Mouse (Mus musculus): ENCODE measurements at regions not wholly inside any gene's neighbourhood (a gene's known extent, or its start where the extent isn't known, plus 50 kb on each side); places are given as distances from the start of the nearest gene placed in this dataset.

DNA sequence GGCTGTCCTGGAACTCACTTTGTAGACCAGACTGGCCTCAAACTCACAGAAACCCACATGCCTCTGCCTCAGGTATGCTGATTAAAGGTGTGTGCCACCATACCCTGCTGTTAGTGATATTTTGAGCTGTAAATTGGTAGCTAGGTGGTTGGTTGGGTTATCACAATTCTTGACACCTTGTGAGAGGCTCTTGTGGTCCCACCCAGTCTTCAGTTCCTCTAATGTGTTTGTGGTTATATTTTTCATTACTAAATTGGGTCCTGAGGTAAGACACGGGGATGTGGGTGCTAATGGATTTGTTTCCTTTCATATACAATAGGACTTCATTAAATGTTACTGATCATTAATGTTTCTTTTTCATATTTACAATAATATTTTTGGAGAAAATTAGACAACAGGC is 189.9 kb upstream of the Itga4 start:
- no peak for ATAC-seq (replicated peaks; ENCODE audit: low FRiP score, low TSS enrichment, poor library complexity, severe bottlenecking)

DNA sequence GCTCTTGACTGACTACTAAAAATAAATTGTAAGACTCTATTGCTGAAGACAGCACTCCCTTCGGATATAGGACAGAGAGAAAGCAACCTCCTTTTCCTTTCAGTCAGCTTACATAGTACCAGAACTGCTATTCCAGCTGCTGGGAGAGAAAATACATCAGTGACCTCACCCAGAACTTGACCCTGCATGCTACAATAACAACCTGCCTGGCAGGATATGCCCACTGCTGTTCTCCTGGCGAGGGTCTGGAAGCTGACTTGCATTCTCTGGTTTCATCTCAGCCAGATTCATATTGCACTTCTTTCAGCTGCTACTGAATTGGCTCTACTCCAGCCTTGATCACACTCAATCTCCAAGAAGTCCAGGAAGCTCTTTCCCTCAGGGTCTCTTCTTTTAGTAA is 179.1 kb upstream of the Itga4 start:
- ATAC-seq (replicated peaks; ENCODE audit: low FRiP score, low TSS enrichment, poor library complexity, severe bottlenecking): no peak

DNA sequence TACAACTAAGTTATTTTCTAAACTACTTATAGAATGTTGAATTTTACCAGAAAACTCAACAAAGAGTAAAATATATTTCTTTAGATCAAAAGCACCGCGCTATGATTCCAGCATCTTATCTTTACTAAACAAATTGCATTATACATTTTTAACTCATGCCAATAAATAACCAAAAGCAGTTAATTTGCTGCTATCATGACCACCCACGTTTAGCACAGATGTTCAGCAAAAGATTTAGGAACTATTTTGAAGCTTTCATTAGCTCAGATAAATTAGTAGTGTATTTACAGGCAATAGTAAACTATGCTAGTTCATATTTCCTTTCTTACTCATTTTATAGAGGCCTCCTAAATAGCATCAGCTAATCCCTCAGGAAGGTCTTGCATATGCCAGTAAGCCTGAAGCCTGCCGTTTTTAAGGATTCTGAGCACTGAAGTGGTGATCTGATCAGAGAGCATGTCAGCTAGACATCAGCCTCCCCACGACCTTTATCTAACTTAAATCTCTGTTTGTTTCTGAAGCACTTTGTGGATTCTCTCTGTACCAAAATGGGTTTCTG is 176.3 kb upstream of the Itga4 start:
- peak; percentile 89 for ATAC-seq (replicated peaks; ENCODE audit: low FRiP score, low TSS enrichment, poor library complexity, severe bottlenecking)

- no peak for ATAC-seq (replicated peaks; ENCODE audit: low FRiP score, low TSS enrichment, poor library complexity, severe bottlenecking)
These were observed 173.5 kb upstream of the Itga4 start for GRCm38 (mm10) chr2:79081769-79082168.

DNA sequence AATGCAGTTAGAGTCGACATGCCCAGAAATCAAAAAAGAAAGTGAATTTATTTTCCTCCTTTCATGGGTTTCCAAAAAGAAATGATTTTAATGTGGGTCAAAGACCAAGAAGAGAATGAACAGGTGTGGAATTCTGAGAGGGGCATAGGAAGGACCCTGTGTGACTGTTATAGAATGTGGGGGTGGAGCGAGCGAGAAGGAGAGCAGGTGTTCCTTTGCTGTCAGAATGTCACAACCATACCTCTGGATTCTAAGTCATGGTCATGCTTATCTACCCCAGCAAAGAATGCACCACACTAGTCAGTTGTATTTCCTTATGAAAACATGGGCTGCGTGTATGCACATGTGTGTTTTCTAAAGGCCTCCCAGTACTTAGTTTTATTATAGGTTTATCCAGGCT is 168.9 kb upstream of the Itga4 start:
- no peak; the same call in 1 of the 2 replicates for ATAC-seq (replicated peaks; ENCODE audit: low FRiP score, low TSS enrichment, poor library complexity, severe bottlenecking)

DNA sequence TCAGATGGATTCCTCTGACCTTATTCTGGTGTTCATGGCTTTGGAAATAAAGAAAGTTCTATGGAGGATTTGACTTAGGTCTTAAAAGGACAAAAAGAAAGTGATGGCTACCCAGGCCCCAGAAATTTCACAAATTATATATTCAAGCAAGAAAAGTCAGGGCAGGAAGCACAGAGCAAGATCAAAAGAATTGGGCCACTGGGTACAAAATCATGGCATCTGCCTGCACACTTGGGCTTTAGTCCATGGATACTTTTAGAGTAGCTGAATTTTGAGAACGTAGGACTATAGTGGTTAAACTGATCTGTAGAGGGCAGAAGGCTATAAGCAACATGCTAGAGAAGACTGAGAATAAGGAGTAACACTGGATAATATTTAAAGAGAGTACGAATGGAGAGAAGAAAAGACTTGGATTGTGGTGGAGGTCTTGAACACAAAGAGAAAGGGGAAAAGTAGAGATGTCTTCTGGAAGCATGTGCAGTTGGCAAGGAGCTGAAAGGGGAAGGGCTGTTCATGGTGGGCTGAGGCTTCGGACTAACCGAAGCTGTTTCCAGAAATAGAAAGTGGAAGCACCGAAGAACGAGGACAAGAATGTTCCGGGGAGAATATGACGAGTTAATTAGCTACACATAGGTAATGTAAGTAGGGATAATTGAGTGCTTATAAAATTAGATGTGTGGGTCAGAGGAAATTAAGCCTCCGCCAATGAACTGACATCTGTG is 168.2 kb upstream of the Itga4 start:
- peak; percentile 65 for ATAC-seq (replicated peaks; ENCODE audit: low FRiP score, low TSS enrichment, poor library complexity, severe bottlenecking)

- peak; percentile 44; the same call in 1 of the 2 replicates for ATAC-seq (replicated peaks; ENCODE audit: low FRiP score, low TSS enrichment, poor library complexity, severe bottlenecking)
These were observed 167.5 kb upstream of the Itga4 start for GRCm38 (mm10) chr2:79087600-79088205.

DNA sequence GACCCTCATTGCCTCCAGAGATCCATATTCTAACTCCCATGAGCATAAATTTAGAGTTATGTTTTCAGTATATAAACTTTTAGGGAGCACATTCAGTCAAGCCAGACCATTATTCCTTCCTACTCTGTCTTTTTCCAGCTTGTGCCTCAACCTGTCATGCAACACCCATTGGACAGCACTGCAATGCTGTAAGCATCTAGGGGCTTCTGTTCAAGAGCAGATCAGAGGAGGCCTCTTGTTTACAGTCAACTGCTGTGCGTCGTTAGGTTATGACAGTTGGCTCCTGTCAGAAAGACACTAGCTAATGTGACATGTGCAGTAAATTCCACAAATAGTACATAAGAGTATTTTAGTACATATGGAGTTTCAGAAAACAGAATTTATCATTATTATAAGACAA is 165.0 kb upstream of the Itga4 start:
- ATAC-seq (replicated peaks; ENCODE audit: low FRiP score, low TSS enrichment, poor library complexity, severe bottlenecking): no peak

GRCm38 (mm10) chr2:79094298-79094697 is 160.9 kb upstream of the Itga4 start:
- no peak for ATAC-seq (replicated peaks; ENCODE audit: low FRiP score, low TSS enrichment, poor library complexity, severe bottlenecking)

DNA sequence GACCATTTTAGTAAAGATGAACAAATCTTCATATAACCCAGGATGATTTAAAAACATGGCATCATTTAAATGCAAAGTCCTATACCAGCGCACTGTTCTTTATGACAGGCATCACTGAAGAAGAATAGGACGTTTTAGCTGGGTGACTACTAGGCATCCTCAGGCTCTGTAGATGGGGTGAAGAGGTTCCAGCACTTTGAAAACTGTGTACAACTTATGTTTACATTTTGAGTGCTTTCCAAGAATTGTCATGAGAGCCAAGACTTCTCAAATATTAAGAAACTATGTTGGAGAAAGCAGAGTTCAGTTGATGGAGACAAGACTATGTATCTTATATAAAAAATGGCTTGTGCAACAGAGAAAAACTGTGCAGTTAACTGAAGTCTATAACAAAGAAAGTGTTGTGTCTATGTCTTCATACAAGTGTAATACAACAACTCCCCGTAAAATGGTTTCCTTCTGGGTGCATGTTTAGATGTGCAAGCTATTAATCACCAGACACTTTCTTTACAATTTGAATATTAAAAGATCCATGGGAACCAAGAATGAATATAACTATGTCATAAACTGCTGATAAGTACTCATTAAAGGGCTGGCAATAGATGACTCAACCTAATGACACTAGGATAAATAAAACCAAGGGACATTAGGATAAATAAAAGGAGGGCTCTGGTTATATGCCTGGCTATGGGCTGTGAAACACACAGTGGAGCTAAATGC is 158.5 kb upstream of the Itga4 start:
- ATAC-seq (replicated peaks; ENCODE audit: low FRiP score, low TSS enrichment, poor library complexity, severe bottlenecking): no peak

GRCm38 (mm10) chr2:79099601-79100000 is 155.6 kb upstream of the Itga4 start:
- peak; percentile 98 for ATAC-seq (replicated peaks; ENCODE audit: low FRiP score, low TSS enrichment, poor library complexity, severe bottlenecking)

DNA sequence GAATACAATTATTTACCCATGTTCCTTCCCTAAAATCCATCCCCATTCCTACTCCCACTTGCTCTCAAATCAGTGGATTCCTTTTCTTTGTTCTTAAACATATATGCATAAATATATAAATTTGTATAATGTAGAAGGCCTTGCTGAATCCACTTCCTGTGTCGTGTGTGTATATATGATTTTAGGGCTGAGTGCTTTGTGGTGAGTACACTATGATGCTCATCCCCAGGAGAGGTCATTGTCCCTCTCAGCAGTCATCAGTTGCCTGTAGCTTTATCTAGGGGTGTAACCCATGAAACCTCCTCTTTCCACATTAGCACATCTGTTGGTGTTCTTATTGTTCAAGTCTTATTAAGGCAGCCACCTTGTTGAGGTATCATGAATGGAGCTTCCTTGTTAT is 143.6 kb upstream of the Itga4 start:
- ATAC-seq (replicated peaks; ENCODE audit: low FRiP score, low TSS enrichment, poor library complexity, severe bottlenecking): no peak

- ATAC-seq (replicated peaks; ENCODE audit: low FRiP score, low TSS enrichment, poor library complexity, severe bottlenecking): no peak
These were observed 143.2 kb upstream of the Itga4 start for GRCm38 (mm10) chr2:79112076-79112475.

DNA sequence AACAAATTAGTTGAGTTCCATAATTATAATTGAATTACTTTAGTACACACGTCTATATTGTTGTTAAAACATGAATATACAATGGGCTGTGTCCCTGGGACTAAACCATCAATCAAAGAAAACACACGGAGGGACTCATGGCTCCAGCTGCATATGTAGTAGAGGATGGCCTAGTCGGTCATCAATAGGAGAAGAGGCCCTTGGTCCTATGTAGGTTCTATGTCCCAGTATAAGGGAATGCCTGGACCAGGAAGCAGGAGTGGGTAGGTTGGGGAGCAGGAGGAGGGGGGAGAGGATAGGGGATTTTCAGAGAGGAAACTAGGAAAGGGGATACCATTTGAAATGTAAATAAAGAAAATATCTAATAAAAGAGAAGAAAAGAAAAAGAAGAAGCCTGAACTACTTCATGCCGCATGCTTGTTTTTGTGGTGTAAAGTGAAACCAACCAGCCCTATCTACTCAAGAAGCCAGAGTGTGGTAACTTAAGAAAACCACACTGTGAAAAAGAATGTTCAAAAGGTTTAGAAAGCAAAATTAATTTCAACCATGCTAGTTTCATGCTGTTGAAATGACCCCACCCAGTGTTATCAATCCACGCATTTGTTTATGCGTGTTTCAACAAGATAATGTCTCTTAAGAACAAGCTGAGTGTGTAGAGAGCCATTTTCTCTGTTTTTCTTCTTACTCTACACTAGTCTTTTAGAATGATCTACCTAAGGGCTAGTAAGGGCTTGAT is 134.4 kb upstream of the Itga4 start:
- ATAC-seq (replicated peaks; ENCODE audit: low FRiP score, low TSS enrichment, poor library complexity, severe bottlenecking): peak; percentile 97

DNA sequence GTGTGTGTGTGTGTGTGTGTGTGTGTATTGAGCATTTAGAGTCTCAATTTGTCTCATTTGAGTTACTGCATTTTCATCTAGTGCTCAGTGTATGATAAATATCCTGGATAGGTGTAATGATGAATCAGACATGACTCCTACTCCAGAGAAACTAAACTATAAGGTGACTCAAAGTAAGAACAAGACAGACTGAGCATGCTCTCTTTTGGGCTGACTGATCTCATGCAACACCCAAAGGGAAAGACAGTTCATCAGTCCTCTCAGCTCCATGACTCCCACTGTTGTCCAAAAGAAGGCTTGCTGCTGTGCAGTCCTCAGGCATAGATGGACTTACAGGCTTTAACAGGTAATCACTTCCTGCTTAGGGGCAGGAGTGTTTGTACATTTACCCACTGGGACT is 132.7 kb upstream of the Itga4 start:
- no peak for ATAC-seq (replicated peaks; ENCODE audit: low FRiP score, low TSS enrichment, poor library complexity, severe bottlenecking)

DNA sequence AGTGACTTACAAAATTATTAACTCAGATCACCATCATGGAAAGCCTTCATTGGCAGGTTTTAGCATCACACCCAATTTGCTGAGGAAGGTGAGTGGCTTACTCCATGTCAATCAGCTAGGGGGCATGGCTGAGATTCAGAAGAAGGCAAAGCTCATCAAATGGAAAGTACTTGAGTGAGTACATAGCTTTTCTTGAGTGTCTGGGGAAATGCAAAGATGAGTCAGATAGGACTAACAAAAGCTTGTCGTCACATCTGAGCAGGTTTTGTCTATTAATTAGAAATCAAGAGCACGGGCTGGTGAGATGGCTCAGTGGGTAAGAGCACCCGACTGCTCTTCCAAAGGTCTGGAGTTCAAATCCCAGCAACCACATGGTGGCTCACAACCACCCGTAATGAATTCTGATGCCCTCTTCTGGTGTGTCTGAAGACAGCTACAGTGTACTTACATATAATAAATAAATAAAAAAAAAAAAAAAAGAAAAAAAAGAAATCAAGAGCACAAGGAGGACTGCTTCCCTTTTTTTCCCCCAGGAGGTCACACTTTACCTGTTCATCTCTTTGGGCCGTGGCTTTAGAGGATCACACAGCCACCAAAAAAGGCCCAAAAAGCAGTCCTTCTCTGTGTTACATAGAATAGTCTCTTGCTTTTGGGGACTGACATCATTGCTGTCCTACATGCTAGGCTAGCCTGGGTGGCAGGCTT is 130.8 kb upstream of the Itga4 start:
- ATAC-seq (replicated peaks; ENCODE audit: low FRiP score, low TSS enrichment, poor library complexity, severe bottlenecking): no peak

DNA sequence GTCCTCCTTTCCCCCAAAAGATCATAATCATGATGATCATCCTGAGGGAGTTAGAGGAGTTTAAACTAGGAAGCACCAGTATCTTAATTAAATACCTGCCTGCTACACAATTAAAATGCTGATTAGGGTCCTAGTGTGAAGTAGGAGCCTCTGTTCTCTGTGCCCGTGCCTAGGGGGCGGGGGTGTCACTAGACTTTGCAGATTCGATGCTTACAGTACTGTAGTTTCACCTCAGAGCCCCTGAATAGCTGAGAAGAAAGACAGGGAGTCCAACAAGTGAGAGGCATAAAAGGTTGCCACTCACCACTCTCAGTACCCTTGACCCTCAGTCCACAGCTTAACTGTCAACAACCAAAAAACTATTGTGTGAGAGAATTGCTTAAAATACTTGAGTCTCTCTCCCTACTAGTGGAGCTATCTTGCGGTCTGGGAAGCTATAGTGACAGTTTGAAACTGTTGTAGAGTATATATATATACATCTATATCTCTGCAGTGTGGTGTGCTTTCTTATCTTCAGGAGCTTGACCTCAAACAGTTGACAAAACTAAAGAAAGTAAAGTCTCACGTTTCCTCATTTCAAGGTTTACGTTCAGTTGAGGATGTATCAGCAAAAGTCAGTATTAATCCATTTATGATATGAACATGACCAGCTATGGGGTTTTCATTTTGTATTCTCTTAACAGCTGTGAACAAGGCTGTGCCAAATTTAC is 128.9 kb upstream of the Itga4 start:
- ATAC-seq (replicated peaks; ENCODE audit: low FRiP score, low TSS enrichment, poor library complexity, severe bottlenecking): peak; percentile 89

DNA sequence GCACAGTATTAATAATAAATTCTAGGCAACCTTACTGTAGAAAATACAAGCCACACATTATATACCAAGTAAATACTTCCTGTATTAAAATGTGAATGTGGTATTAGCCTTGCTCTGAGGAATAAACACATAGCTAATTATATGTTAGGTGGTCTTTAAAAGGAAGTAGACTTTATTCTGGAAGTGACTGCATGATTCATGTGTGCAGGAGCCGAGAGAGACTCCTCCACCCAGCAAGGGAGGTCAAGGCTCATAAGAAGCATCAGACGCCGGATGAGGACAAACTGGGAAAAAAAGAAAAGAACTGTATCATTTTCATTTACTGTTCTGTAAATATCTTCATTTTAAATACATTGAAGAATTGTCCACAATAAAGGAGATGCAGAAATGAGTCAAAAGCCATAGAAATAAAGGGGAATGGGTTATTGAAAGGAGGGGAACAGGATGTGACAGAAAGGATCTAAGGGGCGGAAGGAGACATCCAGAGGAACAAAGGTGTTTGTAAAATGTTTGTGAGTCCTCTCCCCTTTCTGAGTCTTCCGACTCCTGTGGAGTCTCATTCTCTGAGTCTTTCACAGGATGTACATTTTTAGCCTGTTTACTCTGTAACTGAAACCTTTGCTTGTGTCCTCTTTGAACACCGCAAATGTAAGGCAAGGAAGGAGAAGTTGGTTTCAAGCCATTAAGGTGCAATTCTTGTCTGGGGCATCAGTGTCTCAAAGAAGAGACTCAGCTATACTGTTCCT is 128.1 kb upstream of the Itga4 start:
- 0 out of 2 replicates have a peak, but pooled peaks have one; percentile 1 for ATAC-seq (replicated peaks; ENCODE audit: low FRiP score, low TSS enrichment, poor library complexity, severe bottlenecking)
